Comparison of ENCODE assay signal across 10 mouse cellular contexts in genomic region chr13:64155171-64155571, GRCm38 (mm10). TPM values are rescaled to one million over a fixed set of nuclear protein-coding genes. Genes with fewer than 3 reads are reported as not detected.
DNase-seq lines count a peak whose midpoint lies in the region; ATAC-seq and TF ChIP-seq lines count a peak whose summit lies in the region.
"Had no signal": no experiment of that assay in that cellular context is flagged by ENCODE, and none has a peak within 500 bp of the region (broad histone marks: within the 10 kb centered on the region; RNA-seq: fewer than 3 reads in every experiment).

No protein-coding gene starts in this region.

- 17% methylated on average over 1 of the region's 1 CpGs for WGBS in forebrain, postnatal 0 days
- WGBS in forebrain, embryonic 11.5 days, result 14% methylated on average over 1 of the region's 1 CpGs
- 12% methylated on average over 1 of the region's 1 CpGs for WGBS in hindbrain, embryonic 12.5 days

- peak; percentile 4 for DNase-seq in forebrain, postnatal 0 days
- DNase-seq in forebrain, embryonic 11.5 days (ENCODE audit: low spot score), result no peak
- DNase-seq in A20 (ENCODE audit: low read depth, low spot score), result peak; percentile 35
- peak; percentile 54 for DNase-seq in fibroblast of lung, adult 2 months (ENCODE audit: low read depth)
- peak; percentile 56 to 74 for DNase-seq in kidney, postnatal 36 days
- DNase-seq in layer of hippocampus, postnatal 14 days (ENCODE audit: low spot score in 2 of 2), result no peak
- DNase-seq: liver, embryonic 13.5 days had no signal

- H3K4me1 ChIP-seq in forebrain, postnatal 0 days (ENCODE audit: insufficient read depth), result peaks cover 3% of the 10 kb centered on the region; the same call in 1 of the 2 replicates
- H3K4me1 ChIP-seq in forebrain, embryonic 11.5 days (replicated peaks; ENCODE audit: control insufficient read depth, insufficient read depth, low read length), result peaks cover 3% of the 10 kb centered on the region
- peaks cover 19% of the 10 kb centered on the region for H3K4me1 ChIP-seq in hindbrain, embryonic 12.5 days

- no peaks in the 10 kb centered on the region for H3K36me3 ChIP-seq in forebrain, postnatal 0 days (ENCODE audit: insufficient read depth)
- H3K36me3 ChIP-seq in forebrain, embryonic 11.5 days (ENCODE audit: control insufficient read depth, insufficient read depth, low read length), result no peaks in the 10 kb centered on the region
- no peaks in the 10 kb centered on the region for H3K36me3 ChIP-seq in hindbrain, embryonic 12.5 days
- H3K36me3 ChIP-seq: stomach, embryonic 15.5 days had no signal

- no peak for ATAC-seq in forebrain, postnatal 0 days
- ATAC-seq in forebrain, embryonic 11.5 days (replicated peaks; ENCODE audit: low FRiP score), result no peak
- ATAC-seq in erythroblast, adult 5-6 weeks (replicated peaks; ENCODE audit: low FRiP score, poor library complexity, severe bottlenecking), result no peak
- no peak for ATAC-seq in hindbrain, embryonic 12.5 days (ENCODE audit: low FRiP score)

- no peak overlapping the region for H3K4me3 ChIP-seq in forebrain, postnatal 0 days (ENCODE audit: low read depth, low read length)
- H3K4me3 ChIP-seq in forebrain, embryonic 11.5 days (ENCODE audit: low read depth, low read length), result no peak overlapping the region
- no peak overlapping the region for H3K4me3 ChIP-seq in hindbrain, embryonic 12.5 days
- H3K4me3 ChIP-seq: liver, embryonic 13.5 days; stomach, embryonic 15.5 days had no signal

- no peak overlapping the region for H3K27ac ChIP-seq in forebrain, postnatal 0 days (ENCODE audit: low read depth, low read length)
- no peak overlapping the region for H3K27ac ChIP-seq in forebrain, embryonic 11.5 days (ENCODE audit: low read depth, low read length)
- H3K27ac ChIP-seq in hindbrain, embryonic 12.5 days, result no peak overlapping the region
- H3K27ac ChIP-seq: liver, embryonic 13.5 days; stomach, embryonic 15.5 days had no signal

- TF ChIP-seq CTCF in forebrain, postnatal 0 days (IDR thresholded peaks at IDR 0.05; ENCODE audit: low read depth), result peak; percentile 52

- no peak overlapping the region for H3K9ac ChIP-seq in forebrain, postnatal 0 days
- H3K9ac ChIP-seq in forebrain, embryonic 11.5 days (ENCODE audit: low read length), result no peak overlapping the region
- H3K9ac ChIP-seq in hindbrain, embryonic 12.5 days, result no peak overlapping the region
- H3K9ac ChIP-seq: liver, embryonic 13.5 days; stomach, embryonic 15.5 days had no signal

- no peak overlapping the region for H3K4me2 ChIP-seq in forebrain, postnatal 0 days (ENCODE audit: low read depth)
- H3K4me2 ChIP-seq in forebrain, embryonic 11.5 days (ENCODE audit: low read depth, low read length, severe bottlenecking), result no peak overlapping the region
- H3K4me2 ChIP-seq in hindbrain, embryonic 12.5 days (replicated peaks), result no peak overlapping the region
- H3K4me2 ChIP-seq: liver, embryonic 13.5 days; stomach, embryonic 15.5 days had no signal

- peaks cover 7% of the 10 kb centered on the region; the same call in 1 of the 2 replicates for H3K27me3 ChIP-seq in forebrain, postnatal 0 days (ENCODE audit: insufficient read depth, low read length)
- H3K27me3 ChIP-seq in forebrain, embryonic 11.5 days (ENCODE audit: control insufficient read depth, insufficient read depth, low read length), result no peaks in the 10 kb centered on the region; the same call in 1 of the 2 replicates
- peaks cover 5% of the 10 kb centered on the region; the same call in 1 of the 2 replicates for H3K27me3 ChIP-seq in hindbrain, embryonic 12.5 days
- H3K27me3 ChIP-seq: stomach, embryonic 15.5 days had no signal

- H3K9me3 ChIP-seq in forebrain, postnatal 0 days (ENCODE audit: low read length), result no peaks in the 10 kb centered on the region
- H3K9me3 ChIP-seq in forebrain, embryonic 11.5 days (ENCODE audit: control insufficient read depth, low read length), result no peaks in the 10 kb centered on the region
- H3K9me3 ChIP-seq in hindbrain, embryonic 12.5 days (replicated peaks), result no peaks in the 10 kb centered on the region
- H3K9me3 ChIP-seq: liver, embryonic 13.5 days; stomach, embryonic 15.5 days had no signal

RNA-seq across cellular contexts. Expression of gene Zfp367, which starts 2.2 kb away (rescaled TPM):
- total RNA-seq in forebrain, postnatal 0 days (2014; rRNA removed), result 6.3 and 9.1 TPM in 2 replicates
- 3.1 and 4.1 TPM in 2 replicates for polyA plus RNA-seq in forebrain, postnatal 0 days (2015; fragmentation: Nextera tagmentation; extraction: Ambion mirVana)
- 27.2 and 29.8 TPM in 2 replicates for polyA plus RNA-seq in forebrain, embryonic 11.5 days (2014; fragmentation: Nextera tagmentation; extraction: Ambion mirVana)
- 10 to 100 TPM in 1 of 2 experiments, 1 to 10 TPM in 1; 9.7 to 10.2 TPM for total RNA-seq in layer of hippocampus, postnatal 14 days (2021)
- 25.0 and 29.7 TPM in 2 replicates for total RNA-seq in erythroblast, adult 5-6 weeks (2015; ENCODE audit: low replicate concordance)
- 29.6 and 43.4 TPM in 2 replicates for total RNA-seq in erythroblast, adult 5-6 weeks (2017; ENCODE audit: low replicate concordance)
- polyA plus RNA-seq in hindbrain, embryonic 12.5 days (2016; fragmentation: Nextera tagmentation; extraction: Ambion mirVana), result 13.8 and 14.0 TPM in 2 replicates

RNA-seq across cellular contexts. Expression of gene Habp4, which starts 6.5 kb away (rescaled TPM):
- 34.3 and 37.7 TPM in 2 replicates for total RNA-seq in forebrain, postnatal 0 days (2014; rRNA removed)
- 34.2 and 41.1 TPM in 2 replicates for polyA plus RNA-seq in forebrain, postnatal 0 days (2015; fragmentation: Nextera tagmentation; extraction: Ambion mirVana)
- polyA plus RNA-seq in forebrain, embryonic 11.5 days (2014; fragmentation: Nextera tagmentation; extraction: Ambion mirVana), result 20.4 and 22.5 TPM in 2 replicates
- total RNA-seq in layer of hippocampus, postnatal 14 days (2021), result 100 to 1,000 TPM; 141 to 146 TPM
- total RNA-seq in erythroblast, adult 5-6 weeks (2015; ENCODE audit: low replicate concordance), result 4.0 TPM in 1 of 2 replicates, not detected in the other
- 0.17 and 3.3 TPM in 2 replicates for total RNA-seq in erythroblast, adult 5-6 weeks (2017; ENCODE audit: low replicate concordance)
- polyA plus RNA-seq in hindbrain, embryonic 12.5 days (2016; fragmentation: Nextera tagmentation; extraction: Ambion mirVana), result 38.0 TPM in 2 replicates

RNA-seq across cellular contexts. Expression of gene Slc35d2, which starts 26.0 kb away (rescaled TPM):
- total RNA-seq in forebrain, postnatal 0 days (2014; rRNA removed), result 1.4 and 2.6 TPM in 2 replicates
- polyA plus RNA-seq in forebrain, postnatal 0 days (2015; fragmentation: Nextera tagmentation; extraction: Ambion mirVana), result 1.0 and 1.5 TPM in 2 replicates
- 2.2 and 3.1 TPM in 2 replicates for polyA plus RNA-seq in forebrain, embryonic 11.5 days (2014; fragmentation: Nextera tagmentation; extraction: Ambion mirVana)
- total RNA-seq in layer of hippocampus, postnatal 14 days (2021), result under 1 TPM; 0.74 to 0.85 TPM
- 5.0 and 5.2 TPM in 2 replicates for total RNA-seq in erythroblast, adult 5-6 weeks (2015; ENCODE audit: low replicate concordance)
- total RNA-seq in erythroblast, adult 5-6 weeks (2017; ENCODE audit: low replicate concordance), result 1.7 and 4.0 TPM in 2 replicates
- polyA plus RNA-seq in hindbrain, embryonic 12.5 days (2016; fragmentation: Nextera tagmentation; extraction: Ambion mirVana), result 4.7 and 5.9 TPM in 2 replicates

Comparison
In these comparisons a context has a peak if more than half of its experiments do, and no peak if none do; other contexts are left out.
1. DNase-seq: peak in forebrain, postnatal 0 days (single experiment), A20 (single experiment), fibroblast of lung, adult 2 months (single experiment) and kidney, postnatal 36 days (2 of 2); none in forebrain, embryonic 11.5 days (single experiment) and layer of hippocampus, postnatal 14 days (0 of 2).